8 mouse cellular contexts compared by ENCODE assay signal in genomic region chr2:32599409-32599808, GRCm38 (mm10). TPM values are rescaled to one million over a fixed set of nuclear protein-coding genes. Genes with fewer than 3 reads are reported as not detected.
DNase-seq lines count a peak whose midpoint lies in the region; ATAC-seq and TF ChIP-seq lines count a peak whose summit lies in the region.

Gene St6galnac6, plus strand, starts transcription at chr2:32599709.

- no peak within 1 kb of the TSS for H3K4me3 ChIP-seq in kidney, adult 2 months (ENCODE audit: insufficient read depth, low read depth, low read length)
- H3K4me3 ChIP-seq in MEL (ENCODE audit: control insufficient read depth in 1 of 2, insufficient read depth in 1 of 2, low read depth in 2 of 2, low read length in 2 of 2), result no peak within 1 kb of the TSS
- H3K4me3 ChIP-seq in intestine, postnatal 0 days (ENCODE audit: low read depth, low read length), result no peak within 1 kb of the TSS
- H3K4me3 ChIP-seq in neural tube, embryonic 15.5 days (replicated peaks), result no peak within 1 kb of the TSS

- H3K4me1 ChIP-seq in kidney, adult 2 months (ENCODE audit: control insufficient read depth, insufficient read depth, low read length), result no peaks in the 10 kb centered on the region
- peaks cover 0 to 3% of the 10 kb centered on the region in 2 experiments; a peak in 2 of 4 replicates for H3K4me1 ChIP-seq in MEL (ENCODE audit: control insufficient read depth in 1 of 2, insufficient read depth in 2 of 2, low read length in 2 of 2)
- no peaks in the 10 kb centered on the region for H3K4me1 ChIP-seq in intestine, postnatal 0 days (replicated peaks; ENCODE audit: control insufficient read depth, insufficient read depth, low read length)
- peaks cover 4% of the 10 kb centered on the region; the same call in 1 of the 2 replicates for H3K4me1 ChIP-seq in neural tube, embryonic 15.5 days

- no peak within 1 kb of the TSS for H3K9ac ChIP-seq in MEL (ENCODE audit: control insufficient read depth, low read depth, low read length, poor library complexity, severe bottlenecking)
- H3K9ac ChIP-seq in intestine, postnatal 0 days (ENCODE audit: low read depth, low read length), result no peak within 1 kb of the TSS
- no peak within 1 kb of the TSS for H3K9ac ChIP-seq in neural tube, embryonic 15.5 days (replicated peaks)

- no peak for TF ChIP-seq CTCF in kidney, adult 2 months (conservative IDR thresholded peaks at IDR 0.05; ENCODE audit: insufficient read depth, insufficient read length, low read depth, low read length)
- no peak for TF ChIP-seq CTCF in MEL (IDR thresholded peaks at IDR 0.05 in 2 of 3, conservative IDR thresholded peaks at IDR 0.05 in 1 of 3; ENCODE audit: control insufficient read depth in 1 of 3, insufficient read depth in 1 of 3, low read depth in 2 of 3, low read length in 3 of 3, poor library complexity in 1 of 3, severe bottlenecking in 1 of 3)
- TF ChIP-seq CTCF in intestine, postnatal 0 days (IDR thresholded peaks at IDR 0.05; ENCODE audit: low read depth), result no peak

- no peaks in the 10 kb centered on the region for H3K79me2 ChIP-seq in MEL (ENCODE audit: control insufficient read depth, insufficient read depth, low read length, poor library complexity)

- WGBS in kidney, adult 2 months, result 86% methylated on average over 3 of the region's 3 CpGs
- 94% methylated on average over 3 of the region's 3 CpGs for WGBS in intestine, postnatal 0 days
- WGBS in neural tube, embryonic 15.5 days, result 92% methylated on average over 3 of the region's 3 CpGs

- no peak for DNase-seq in kidney, adult 2 months
- no peak for DNase-seq in kidney, postnatal 25 days
- DNase-seq in MEL (ENCODE audit: low read depth, low spot score), result no peak
- DNase-seq in gastrocnemius, adult 18-20 months (ENCODE audit: low spot score), result no peak
- DNase-seq in cerebellum, postnatal 36 days, result no peak
- no peak for DNase-seq in ovary, adult 18-20 months (ENCODE audit: low spot score)

- no peak for ATAC-seq in intestine, postnatal 0 days
- ATAC-seq in neural tube, embryonic 15.5 days (ENCODE audit: low FRiP score), result no peak

- H3K9me3 ChIP-seq in MEL (replicated peaks; ENCODE audit: insufficient read depth, low read length), result no peaks in the 10 kb centered on the region
- H3K9me3 ChIP-seq in intestine, postnatal 0 days (ENCODE audit: control insufficient read depth), result no peaks in the 10 kb centered on the region
- no peaks in the 10 kb centered on the region for H3K9me3 ChIP-seq in neural tube, embryonic 15.5 days (replicated peaks)

- no peak for TF ChIP-seq EP300 in MEL (IDR thresholded peaks at IDR 0.05; ENCODE audit: low read depth in 1 of 2, low read length in 2 of 2)

- TF ChIP-seq RAD21 in MEL (IDR thresholded peaks at IDR 0.05; ENCODE audit: low read depth, low read length), result no peak

- no peak within 1 kb of the TSS for H3K4me2 ChIP-seq in intestine, postnatal 0 days (replicated peaks; ENCODE audit: low read depth)
- H3K4me2 ChIP-seq in neural tube, embryonic 15.5 days, result no peak within 1 kb of the TSS

- H3K27ac ChIP-seq in kidney, adult 2 months (ENCODE audit: insufficient read depth, low read depth, low read length), result no peak within 1 kb of the TSS
- no peak within 1 kb of the TSS for H3K27ac ChIP-seq in MEL (ENCODE audit: control insufficient read depth, low read depth, low read length)
- peak within 1 kb of the TSS; percentile 15; the same call in 1 of the 2 replicates for H3K27ac ChIP-seq in intestine, postnatal 0 days (ENCODE audit: low read depth, low read length)
- no peak within 1 kb of the TSS for H3K27ac ChIP-seq in neural tube, embryonic 15.5 days (replicated peaks)

- H3K27me3 ChIP-seq in kidney, adult 2 months (replicated peaks; ENCODE audit: control insufficient read depth, insufficient read depth, low read length), result no peaks in the 10 kb centered on the region
- no peaks in the 10 kb centered on the region for H3K27me3 ChIP-seq in MEL (ENCODE audit: control insufficient read depth in 1 of 2, insufficient read depth in 2 of 2, low read length in 2 of 2)
- H3K27me3 ChIP-seq in intestine, postnatal 0 days (replicated peaks; ENCODE audit: control insufficient read depth, insufficient read depth, low read length), result no peaks in the 10 kb centered on the region
- no peaks in the 10 kb centered on the region for H3K27me3 ChIP-seq in neural tube, embryonic 15.5 days (replicated peaks)

- no peaks in the 10 kb centered on the region for H3K36me3 ChIP-seq in kidney, adult 2 months (ENCODE audit: control insufficient read depth, insufficient read depth, low read length)
- peaks cover 0 to 5% of the 10 kb centered on the region in 2 experiments; a peak in 1 of 4 replicates for H3K36me3 ChIP-seq in MEL (ENCODE audit: control insufficient read depth in 1 of 2, insufficient read depth in 2 of 2, low read length in 2 of 2)
- peaks cover 13% of the 10 kb centered on the region for H3K36me3 ChIP-seq in intestine, postnatal 0 days (ENCODE audit: control insufficient read depth, insufficient read depth)
- H3K36me3 ChIP-seq in neural tube, embryonic 15.5 days, result peaks cover 26% of the 10 kb centered on the region

- TF ChIP-seq POLR2A in kidney, adult 2 months (IDR thresholded peaks at IDR 0.05; ENCODE audit: low read depth, low read length), result no peak
- TF ChIP-seq POLR2A in MEL (IDR thresholded peaks at IDR 0.05; ENCODE audit: control insufficient read depth in 1 of 2, insufficient read depth in 1 of 2, low read depth in 1 of 2, low read length in 2 of 2, poor library complexity in 1 of 2), result no peak

TF ChIP-seq in MEL, 35 proteins besides CTCF, POLR2A, EP300 and RAD21:
- TF ChIP-seq GABPA (IDR thresholded peaks at IDR 0.05; ENCODE audit: low read depth, low read length) (no peak), TAL1 (IDR thresholded peaks at IDR 0.05; ENCODE audit: low read length) (no peak), BHLHE40 (IDR thresholded peaks at IDR 0.05; ENCODE audit: borderline replicate concordance, low read depth, low read length) (no peak), SIN3A (IDR thresholded peaks at IDR 0.05; ENCODE audit: low read length) (no peak), USF2 (IDR thresholded peaks at IDR 0.05; ENCODE audit: borderline replicate concordance in 1 of 2, insufficient read depth in 1 of 2, low read depth in 1 of 2, low read length in 2 of 2) (no peak), MEF2A (IDR thresholded peaks at IDR 0.05; ENCODE audit: extremely low read depth, insufficient replicate concordance, low read depth, low read length, poor library complexity, severe bottlenecking) (no peak), GATA1 (IDR thresholded peaks at IDR 0.05; ENCODE audit: low read depth, low read length) (no peak), ZC3H11A (IDR thresholded peaks at IDR 0.05; ENCODE audit: low read depth, low read length) (no peak), NRF1 (IDR thresholded peaks at IDR 0.05; ENCODE audit: insufficient read depth, low read depth, low read length, poor library complexity, severe bottlenecking) (no peak), TCF12 (IDR thresholded peaks at IDR 0.05; ENCODE audit: low read depth, low read length) (no peak), USF1 (IDR thresholded peaks at IDR 0.05; ENCODE audit: low read depth, low read length) (no peak), ZMIZ1 (IDR thresholded peaks at IDR 0.05; ENCODE audit: low read depth, low read length) (no peak), MAZ (IDR thresholded peaks at IDR 0.05; ENCODE audit: low read depth, low read length) (no peak), HCFC1 (IDR thresholded peaks at IDR 0.05; ENCODE audit: low read depth, low read length) (no peak), MYC (IDR thresholded peaks at IDR 0.05; ENCODE audit: low read depth, low read length) (no peak), ELF1 (IDR thresholded peaks at IDR 0.05; ENCODE audit: low read depth, low read length) (no peak), NELFE (IDR thresholded peaks at IDR 0.05; ENCODE audit: low read depth, low read length) (no peak)

RNA-seq across cellular contexts. Expression of gene St6galnac6, which starts in this region (rescaled TPM):
- polyA plus RNA-seq in kidney, adult 2 months (2012; rRNA removed), result 21.1 and 23.6 TPM in 2 replicates
- 9.0 and 12.5 TPM in 2 replicates for total RNA-seq in MEL (2012; rRNA removed)
- 10 to 100 TPM in 1 of 2 experiments, not detected in 1; 26.5 TPM for polyA plus RNA-seq in MEL (2012; ENCODE audit: insufficient read depth in 1 of 2, insufficient read length in 2 of 2, low read depth in 1 of 2, low replicate concordance in 2 of 2, missing spikeins in 1 of 2)
- total RNA-seq in gastrocnemius, adult 18-20 months (2021), result 10 to 100 TPM; 47.0 to 52.2 TPM
- polyA plus RNA-seq in intestine, postnatal 0 days (2015; fragmentation: Nextera tagmentation; extraction: Ambion mirVana), result 8.3 and 9.1 TPM in 2 replicates
- 13.5 and 14.4 TPM in 2 replicates for polyA plus RNA-seq in neural tube, embryonic 15.5 days (2015; fragmentation: Nextera tagmentation; extraction: Ambion mirVana)
